Mouse (Mus musculus): ENCODE measurements around the gene Rps27l.
"Not testable (repeated sequence)": the region's sequence is repeated elsewhere in the genome, so short reads cannot be mapped to it uniquely, and the experiment has no call there.

Gene Rps27l

DNA sequence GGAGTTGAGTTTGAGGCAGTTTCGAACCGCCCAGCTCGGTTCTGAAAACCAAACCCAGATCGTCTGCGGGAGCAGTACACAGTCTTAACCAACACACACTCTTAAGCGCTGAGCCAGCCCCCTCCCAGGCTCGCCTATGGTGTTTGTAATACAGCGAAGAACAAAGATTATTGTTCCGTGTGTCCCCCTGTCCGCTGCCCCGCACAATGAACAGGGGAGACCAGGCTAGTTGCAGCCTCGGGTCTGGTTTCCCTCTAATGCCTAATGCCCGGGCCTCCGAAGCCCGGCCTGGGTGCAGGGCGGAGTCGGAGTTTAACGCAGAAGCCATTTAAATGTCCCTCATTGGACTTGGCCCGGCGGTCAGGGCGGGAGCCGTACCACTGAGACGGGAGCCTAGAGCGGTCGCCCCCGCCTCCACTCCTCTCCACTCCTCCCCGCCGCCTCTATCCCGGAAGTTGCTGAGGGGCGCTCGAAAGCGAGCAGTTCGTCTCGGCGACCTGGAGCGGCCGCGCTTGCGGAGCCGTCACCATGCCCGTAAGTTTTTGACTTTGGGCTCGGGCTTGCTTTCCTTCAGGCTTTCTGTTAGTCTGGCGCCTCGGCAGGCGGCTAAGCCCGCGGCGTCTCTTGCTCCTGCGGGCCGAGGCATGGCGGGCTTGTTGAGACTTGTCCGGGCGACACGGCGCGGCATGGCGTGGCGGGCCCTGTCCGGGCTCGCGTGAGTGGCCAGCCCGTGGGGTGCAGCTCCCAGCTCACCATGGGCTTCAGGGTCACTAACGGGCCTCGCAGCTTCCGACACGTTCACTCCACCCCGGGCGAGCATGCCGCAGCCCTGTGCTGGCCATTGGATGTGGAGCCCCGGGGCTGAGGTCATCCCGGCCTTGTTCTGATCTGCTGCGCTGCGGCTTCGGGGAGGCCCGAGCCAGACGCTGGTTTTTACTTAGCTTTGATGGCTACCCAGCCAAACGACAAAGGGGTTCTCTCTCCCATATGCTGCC is at the start of gene Rps27l:
Rps27l (plus strand) TSS at position 440 of the 995 bp plus-strand sequence.
- DNase-seq (ENCODE audit: low spot score), result peak; percentile 76

- DNase-seq (ENCODE audit: low spot score), result no peak
Observed at GRCm38 (mm10) chr9:66896951-66897350, 48.9 kb upstream of the Rps27l start.

DNA sequence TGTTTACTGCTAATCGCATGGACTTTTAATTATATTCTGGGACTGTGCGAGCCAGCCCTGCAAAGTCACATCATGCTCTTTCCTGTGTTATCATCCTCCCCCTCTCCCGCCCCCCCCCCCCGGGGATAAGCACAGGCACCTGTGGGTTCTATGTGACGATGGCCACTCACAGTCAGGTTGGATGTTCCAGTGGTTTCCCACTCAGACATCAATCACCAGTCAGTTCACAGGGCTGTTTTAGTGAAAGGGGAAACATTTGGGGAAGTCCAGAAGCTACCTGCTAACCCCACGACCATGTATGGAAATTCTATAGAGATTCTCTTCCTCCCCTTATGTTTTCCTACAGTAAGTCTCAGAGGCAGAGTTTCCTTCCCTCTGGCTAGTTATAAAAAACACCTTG is 48.0 kb upstream of the Rps27l start:
- no peak for DNase-seq (ENCODE audit: low spot score)

DNA sequence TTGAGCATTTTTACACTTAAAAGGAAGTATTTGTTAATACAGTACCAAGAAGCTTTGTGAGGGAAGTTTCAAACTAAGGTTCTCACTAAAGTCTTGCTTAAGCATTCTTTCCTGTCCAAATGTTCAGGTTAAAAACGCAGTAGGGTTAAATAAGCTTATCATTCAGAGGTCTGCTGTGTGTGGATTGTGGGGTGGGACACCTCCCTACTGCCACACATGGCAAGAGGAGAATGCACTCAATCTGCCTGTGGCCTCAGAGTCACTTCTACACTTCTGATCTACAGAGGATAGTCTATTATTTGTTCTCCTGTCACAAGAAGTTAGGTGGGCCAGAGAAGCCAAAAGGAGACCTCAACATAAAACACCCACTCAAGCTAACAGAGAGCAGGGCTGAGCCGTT is 46.8 kb upstream of the Rps27l start:
- no peak for DNase-seq (ENCODE audit: low spot score)

- DNase-seq (ENCODE audit: low spot score), result no peak
Observed at GRCm38 (mm10) chr9:66899526-66899925, 46.4 kb upstream of the Rps27l start.

- no peak for DNase-seq (ENCODE audit: low spot score)
Observed at GRCm38 (mm10) chr9:66905990-66906389, 39.9 kb upstream of the Rps27l start.

- no peak for DNase-seq (ENCODE audit: low spot score)
Observed at GRCm38 (mm10) chr9:66907126-66907525, 38.8 kb upstream of the Rps27l start.

GRCm38 (mm10) chr9:66907746-66908397 is 38.0 kb upstream of the Rps27l start:
- DNase-seq (ENCODE audit: low spot score), result no peak

GRCm38 (mm10) chr9:66909922-66910321 is 36.0 kb upstream of the Rps27l start:
- DNase-seq (ENCODE audit: low spot score), result no peak

DNA sequence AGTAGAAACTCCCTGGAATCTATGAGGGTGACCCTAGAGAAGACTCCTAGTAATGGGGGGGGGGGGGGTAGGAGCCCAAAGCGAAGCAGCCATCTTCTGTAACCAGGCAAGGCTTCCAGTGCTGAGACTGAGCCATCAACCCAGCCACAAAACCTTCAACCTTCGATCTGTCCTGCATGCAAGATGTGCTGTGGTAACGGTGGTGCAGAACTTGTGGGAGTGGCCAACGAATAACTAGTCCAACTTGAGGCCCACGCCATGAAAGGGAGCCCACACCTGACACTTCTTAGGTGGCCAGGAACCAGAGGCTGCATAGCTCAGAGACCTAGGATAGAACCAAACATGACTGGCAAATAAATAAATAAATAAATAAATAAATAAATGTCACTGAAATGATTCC is 35.2 kb upstream of the Rps27l start:
- no peak for DNase-seq (ENCODE audit: low spot score)

DNA sequence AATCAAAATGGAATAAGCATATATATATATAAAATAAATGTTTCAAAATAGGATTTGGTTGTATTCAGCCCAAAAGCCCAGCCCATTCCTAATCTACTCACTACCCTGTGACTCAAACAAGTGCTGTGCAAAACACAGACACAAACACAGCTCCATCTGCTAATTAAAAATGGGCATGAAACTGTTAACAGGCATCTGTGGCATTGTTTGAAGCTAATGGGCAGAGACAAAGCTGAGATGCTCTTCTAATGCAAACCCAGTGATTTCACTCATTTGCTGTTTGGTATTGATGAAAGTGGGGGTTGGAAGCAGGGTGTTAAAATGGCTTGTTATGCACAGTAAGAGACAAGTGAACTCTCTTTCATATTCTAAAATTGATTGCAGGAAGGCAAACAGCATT is 33.6 kb upstream of the Rps27l start:
- no peak for DNase-seq (ENCODE audit: low spot score)

GRCm38 (mm10) chr9:66913254-66913934 is 32.5 kb upstream of the Rps27l start:
- not testable (repeated sequence) for DNase-seq (ENCODE audit: low spot score)

DNA sequence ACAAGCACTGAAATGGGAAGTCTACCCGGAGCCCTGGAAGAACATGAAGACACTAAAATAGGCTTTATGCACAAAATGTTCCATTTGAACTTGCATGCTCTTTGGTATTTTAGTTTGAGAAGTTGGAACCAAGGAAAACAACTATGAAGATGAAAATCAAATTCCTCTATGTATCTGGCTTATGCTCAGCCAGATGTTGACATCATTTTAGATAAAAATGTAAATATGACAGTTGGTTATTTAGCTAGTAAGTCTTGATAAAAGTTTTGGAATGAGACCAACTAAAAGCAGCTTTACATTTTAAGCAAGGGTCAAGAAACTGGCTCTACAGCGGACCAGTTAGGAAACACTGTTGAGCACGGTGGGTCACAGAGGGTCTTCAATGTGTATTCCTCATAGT is 31.3 kb upstream of the Rps27l start:
- DNase-seq (ENCODE audit: low spot score), result no peak

DNA sequence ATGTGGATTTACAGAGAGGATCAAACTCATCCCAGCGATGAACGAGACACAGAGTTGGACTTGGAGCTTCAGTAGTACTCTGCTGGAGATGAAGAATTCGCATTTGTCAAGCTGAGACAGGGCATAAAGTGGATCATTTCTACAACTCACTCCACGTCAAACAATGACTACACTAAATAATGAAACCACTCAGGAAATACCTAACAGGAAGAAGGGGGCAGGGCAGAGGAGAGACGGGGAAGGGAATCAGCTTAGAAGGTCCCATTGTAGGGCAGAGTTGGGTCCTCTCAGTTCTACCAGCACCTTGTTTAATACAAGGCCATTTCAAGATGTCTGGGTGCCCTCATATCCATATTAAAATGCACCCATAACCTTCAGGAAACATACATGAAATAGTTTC is 30.5 kb upstream of the Rps27l start:
- DNase-seq (ENCODE audit: low spot score), result no peak

GRCm38 (mm10) chr9:66915869-66916785 is 29.8 kb upstream of the Rps27l start:
- no peak for DNase-seq (ENCODE audit: low spot score)

DNA sequence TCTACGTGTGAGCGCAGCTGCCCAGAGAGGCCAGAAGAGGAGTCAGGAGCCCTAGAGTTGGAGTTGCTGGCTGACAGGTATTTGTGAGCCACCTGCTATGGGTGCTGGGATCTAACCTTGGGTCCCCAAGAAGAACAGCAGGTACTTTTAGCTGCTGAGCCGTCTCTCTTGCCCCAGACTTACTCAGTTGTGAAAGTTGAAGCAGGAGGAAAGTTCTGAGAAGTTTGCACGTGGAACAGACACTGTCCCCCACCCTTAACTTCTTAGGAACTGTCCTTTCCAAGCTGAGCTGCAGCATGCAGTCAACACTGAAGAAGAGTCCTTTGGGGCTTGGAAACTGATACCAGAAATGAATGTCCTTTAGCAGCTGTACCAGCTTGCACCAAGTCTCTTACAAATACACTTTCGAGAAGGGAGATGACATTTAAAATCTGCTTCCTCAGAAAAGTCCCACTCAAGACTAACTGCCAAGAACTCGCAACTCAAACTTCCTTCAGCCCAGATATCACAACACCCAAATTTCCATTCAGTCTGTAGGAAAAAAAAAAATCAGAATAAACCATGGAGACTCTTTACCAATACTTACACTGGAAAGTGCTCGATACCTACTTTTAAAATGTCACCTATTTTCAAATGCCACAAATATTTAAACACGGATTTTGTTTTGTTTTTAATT is 28.5 kb upstream of the Rps27l start:
- no peak for DNase-seq (ENCODE audit: low spot score)

- DNase-seq (ENCODE audit: low spot score), result no peak
Observed at GRCm38 (mm10) chr9:66917892-66918255, 28.0 kb upstream of the Rps27l start.

DNA sequence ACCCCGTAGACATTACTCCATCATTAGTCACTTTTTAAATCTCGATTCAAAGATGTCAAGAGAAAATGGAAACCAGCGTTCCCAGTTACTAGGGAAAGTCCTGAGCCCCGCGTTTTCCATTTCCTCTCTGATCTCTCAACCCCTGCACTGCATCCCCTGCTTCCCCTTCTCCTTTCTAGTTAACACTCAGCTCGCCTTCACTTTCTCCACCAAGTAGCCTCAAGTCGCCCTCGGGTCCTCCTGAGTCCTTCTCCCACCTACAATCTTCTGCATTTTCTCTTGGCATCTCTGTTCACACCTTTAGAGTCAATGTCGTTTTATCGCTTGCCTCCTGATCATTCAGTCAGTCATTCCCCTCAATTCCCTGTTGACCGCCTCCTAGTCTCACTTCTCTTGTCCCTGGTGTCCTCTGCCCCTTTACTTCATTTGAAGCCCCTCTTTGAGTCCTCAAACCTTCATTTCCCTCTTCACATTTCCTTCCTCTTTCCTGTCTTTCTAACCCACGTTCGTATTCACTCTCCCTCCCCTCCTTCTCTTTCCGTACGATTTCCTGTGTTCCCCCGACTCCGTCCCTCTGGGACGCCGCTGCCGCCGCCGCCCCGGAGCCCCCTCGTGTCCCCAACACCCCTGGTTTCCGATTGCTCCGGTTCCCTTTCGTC is 27.1 kb upstream of the Rps27l start:
- no peak for DNase-seq (ENCODE audit: low spot score)

- peak; percentile 89 for DNase-seq (ENCODE audit: low spot score)
Observed at GRCm38 (mm10) chr9:66919382-66919971, 26.4 kb upstream of the Rps27l start, which contains the start of gene Rab8b. Gene Rab8b, minus strand, starts transcription at chr9:66919687.

- DNase-seq (ENCODE audit: low spot score), result no peak
Observed at GRCm38 (mm10) chr9:66919981-66920380, 25.9 kb upstream of the Rps27l start.
